Comparison of ENCODE assay signal across 13 mouse cellular contexts in the genomic region with DNA sequence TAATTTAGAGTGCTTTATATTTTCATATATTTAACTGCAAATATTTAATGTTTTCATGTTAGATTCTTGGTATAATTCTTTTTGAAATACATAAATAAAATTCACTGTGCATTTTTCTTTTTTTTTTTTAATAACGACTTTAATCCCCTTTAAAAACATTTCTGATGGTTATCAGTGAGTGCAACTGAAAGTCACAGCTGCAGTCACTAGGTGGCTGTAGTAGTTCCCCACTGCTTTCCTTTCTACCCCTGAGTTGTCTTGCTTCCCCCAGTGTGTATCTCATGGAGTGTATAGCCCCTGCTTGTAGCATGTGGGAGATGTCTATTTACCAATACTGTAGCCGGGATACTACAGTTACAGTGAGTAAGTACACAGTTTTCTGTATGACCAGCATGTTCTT. TPM values are rescaled to one million over a fixed set of nuclear protein-coding genes. Genes with fewer than 3 reads are reported as not detected.
A peak's percentile ranks its signal among the peaks of the same experiment; 100 is the strongest.
DNase-seq lines count a peak whose midpoint lies in the region; ATAC-seq and TF ChIP-seq lines count a peak whose summit lies in the region.
"Had no signal": no experiment of that assay in that cellular context is flagged by ENCODE, and none has a peak within 500 bp of the region (broad histone marks: within the 10 kb centered on the region; RNA-seq: fewer than 3 reads in every experiment).

No protein-coding gene starts in this region.

- no peaks in the 10 kb centered on the region for H3K4me1 ChIP-seq in hindbrain, postnatal 0 days (ENCODE audit: insufficient read depth, low read length)
- H3K4me1 ChIP-seq in hindbrain, embryonic 14.5 days (replicated peaks; ENCODE audit: control insufficient read depth, insufficient read depth, low read length): no peaks in the 10 kb centered on the region
- H3K4me1 ChIP-seq in lung, postnatal 0 days (ENCODE audit: insufficient read depth, low read depth, low read length): no peaks in the 10 kb centered on the region
- peaks cover 12% of the 10 kb centered on the region for H3K4me1 ChIP-seq in limb, embryonic 11.5 days (ENCODE audit: control insufficient read depth, insufficient read depth, low read length)
- H3K4me1 ChIP-seq: neural tube, embryonic 13.5 days had no signal

- no peak overlapping the region for H3K27ac ChIP-seq in hindbrain, postnatal 0 days
- H3K27ac ChIP-seq in hindbrain, embryonic 14.5 days: no peak overlapping the region
- H3K27ac ChIP-seq in lung, postnatal 0 days (ENCODE audit: low read length): no peak overlapping the region
- H3K27ac ChIP-seq in limb, embryonic 11.5 days (replicated peaks; ENCODE audit: low read depth, low read length): 0 out of 2 replicates have a peak overlapping the region, but pooled peaks have one; percentile 79
- H3K27ac ChIP-seq: liver, embryonic 12.5 days; neural tube, embryonic 13.5 days had no signal

- no peaks in the 10 kb centered on the region for H3K9me3 ChIP-seq in hindbrain, postnatal 0 days (ENCODE audit: low read length)
- no peaks in the 10 kb centered on the region for H3K9me3 ChIP-seq in hindbrain, embryonic 14.5 days (ENCODE audit: control insufficient read depth, low read length)
- no peaks in the 10 kb centered on the region for H3K9me3 ChIP-seq in lung, postnatal 0 days (ENCODE audit: low read length)
- H3K9me3 ChIP-seq in limb, embryonic 11.5 days (ENCODE audit: control insufficient read depth, low read length): no peaks in the 10 kb centered on the region
- H3K9me3 ChIP-seq: liver, embryonic 12.5 days; neural tube, embryonic 13.5 days had no signal

- H3K36me3 ChIP-seq in hindbrain, postnatal 0 days (ENCODE audit: insufficient read depth, low read length): peaks cover 21% of the 10 kb centered on the region
- H3K36me3 ChIP-seq in hindbrain, embryonic 14.5 days (replicated peaks; ENCODE audit: control insufficient read depth, insufficient read depth): peaks cover 54% of the 10 kb centered on the region
- peaks cover 30% of the 10 kb centered on the region; the same call in 1 of the 2 replicates for H3K36me3 ChIP-seq in lung, postnatal 0 days (ENCODE audit: insufficient read depth, low read length)
- peaks cover 2% of the 10 kb centered on the region; the same call in 1 of the 2 replicates for H3K36me3 ChIP-seq in limb, embryonic 11.5 days (ENCODE audit: control insufficient read depth, insufficient read depth, low read length)

- no peak overlapping the region for H3K9ac ChIP-seq in hindbrain, postnatal 0 days (replicated peaks; ENCODE audit: low read length)
- no peak overlapping the region for H3K9ac ChIP-seq in hindbrain, embryonic 14.5 days
- H3K9ac ChIP-seq in lung, postnatal 0 days (replicated peaks; ENCODE audit: low read depth): no peak overlapping the region
- H3K9ac ChIP-seq in limb, embryonic 11.5 days (ENCODE audit: low read length): no peak overlapping the region
- H3K9ac ChIP-seq: liver, embryonic 12.5 days; neural tube, embryonic 13.5 days had no signal

- no peaks in the 10 kb centered on the region for H3K27me3 ChIP-seq in hindbrain, postnatal 0 days (ENCODE audit: insufficient read depth, low read length)
- no peaks in the 10 kb centered on the region for H3K27me3 ChIP-seq in hindbrain, embryonic 14.5 days (ENCODE audit: control insufficient read depth, insufficient read depth, low read length)
- H3K27me3 ChIP-seq in lung, postnatal 0 days (replicated peaks; ENCODE audit: insufficient read depth, low read length): no peaks in the 10 kb centered on the region
- no peaks in the 10 kb centered on the region for H3K27me3 ChIP-seq in limb, embryonic 11.5 days (ENCODE audit: control insufficient read depth, insufficient read depth, low read length)
- H3K27me3 ChIP-seq: liver, embryonic 12.5 days; neural tube, embryonic 13.5 days had no signal

- DNase-seq in hindbrain, postnatal 0 days (ENCODE audit: low spot score): no peak
- no peak for DNase-seq in hindbrain, embryonic 14.5 days (ENCODE audit: low spot score)
- no peak for DNase-seq in lung, postnatal 0 days (ENCODE audit: low spot score)
- DNase-seq in lung, postnatal 10 days: no peak
- no peak for DNase-seq in limb, embryonic 11.5 days (ENCODE audit: low spot score)
- no peak for DNase-seq in spleen, postnatal 10 days (ENCODE audit: low spot score in 2 of 2)
- DNase-seq in B cell, adult 2 months: no peak
- DNase-seq: cerebellum, adult 9-10 months; midbrain, embryonic 14.5 days had no signal

- TF ChIP-seq EP300 in lung, postnatal 0 days (IDR thresholded peaks at IDR 0.05): no peak

- no peak for ATAC-seq in hindbrain, postnatal 0 days
- no peak for ATAC-seq in hindbrain, embryonic 14.5 days (ENCODE audit: low FRiP score)
- no peak for ATAC-seq in lung, postnatal 0 days
- ATAC-seq in limb, embryonic 11.5 days (ENCODE audit: insufficient number of reproducible peaks, low FRiP score, low TSS enrichment, low read depth): no peak
- ATAC-seq: forebrain, embryonic 14.5 days; liver, embryonic 12.5 days had no signal

- no peak overlapping the region for H3K4me2 ChIP-seq in hindbrain, postnatal 0 days (ENCODE audit: low read depth, low read length)
- no peak overlapping the region for H3K4me2 ChIP-seq in hindbrain, embryonic 14.5 days (replicated peaks)
- H3K4me2 ChIP-seq in lung, postnatal 0 days (replicated peaks; ENCODE audit: low read depth, low read length): no peak overlapping the region
- H3K4me2 ChIP-seq in limb, embryonic 11.5 days (ENCODE audit: low read depth, severe bottlenecking): no peak overlapping the region
- H3K4me2 ChIP-seq: liver, embryonic 12.5 days; neural tube, embryonic 13.5 days had no signal

- peak; percentile 38 for TF ChIP-seq CTCF in hindbrain, postnatal 0 days (IDR thresholded peaks at IDR 0.05; ENCODE audit: low read depth)
- peak; percentile 9; the same call in 1 of the 2 replicates for TF ChIP-seq CTCF in lung, postnatal 0 days (IDR thresholded peaks at IDR 0.05)

- WGBS in hindbrain, postnatal 0 days: 88% methylated on average over 2 of the region's 2 CpGs
- WGBS in hindbrain, embryonic 14.5 days: 99% methylated on average over 2 of the region's 2 CpGs
- WGBS in lung, postnatal 0 days: 82% methylated on average over 2 of the region's 2 CpGs
- 74% methylated on average over 2 of the region's 2 CpGs for WGBS in limb, embryonic 11.5 days

- H3K4me3 ChIP-seq in hindbrain, postnatal 0 days (ENCODE audit: low read length): no peak overlapping the region
- no peak overlapping the region for H3K4me3 ChIP-seq in hindbrain, embryonic 14.5 days (replicated peaks; ENCODE audit: low read length)
- no peak overlapping the region for H3K4me3 ChIP-seq in lung, postnatal 0 days (ENCODE audit: low read depth, low read length)
- H3K4me3 ChIP-seq in limb, embryonic 11.5 days (ENCODE audit: low read depth, low read length): no peak overlapping the region
- H3K4me3 ChIP-seq: liver, embryonic 12.5 days; neural tube, embryonic 13.5 days had no signal

RNA-seq across cellular contexts. Expression of gene Golga5, which starts 29.0 kb away (rescaled TPM):
- total RNA-seq in hindbrain, postnatal 0 days (2014; rRNA removed): 23.2 and 24.7 TPM in 2 replicates
- 24.3 and 25.0 TPM in 2 replicates for polyA plus RNA-seq in hindbrain, postnatal 0 days (2015; fragmentation: Nextera tagmentation; extraction: Ambion mirVana)
- polyA plus RNA-seq in hindbrain, embryonic 14.5 days (2014; fragmentation: Nextera tagmentation; extraction: Ambion mirVana): 25.9 and 28.1 TPM in 2 replicates
- polyA plus RNA-seq in lung, postnatal 0 days (2015; fragmentation: Nextera tagmentation; extraction: Ambion mirVana): 27.5 and 29.8 TPM in 2 replicates
- polyA plus RNA-seq in limb, embryonic 11.5 days (2014; fragmentation: Nextera tagmentation; extraction: Ambion mirVana): 36.0 and 36.6 TPM in 2 replicates

RNA-seq across cellular contexts. Expression of gene Chga, which starts 56.9 kb away (rescaled TPM):
- 160 and 171 TPM in 2 replicates for total RNA-seq in hindbrain, postnatal 0 days (2014; rRNA removed)
- polyA plus RNA-seq in hindbrain, postnatal 0 days (2015; fragmentation: Nextera tagmentation; extraction: Ambion mirVana): 254 and 255 TPM in 2 replicates
- polyA plus RNA-seq in hindbrain, embryonic 14.5 days (2014; fragmentation: Nextera tagmentation; extraction: Ambion mirVana): 109 and 123 TPM in 2 replicates
- 0.49 and 0.54 TPM in 2 replicates for polyA plus RNA-seq in lung, postnatal 0 days (2015; fragmentation: Nextera tagmentation; extraction: Ambion mirVana)
- polyA plus RNA-seq in limb, embryonic 11.5 days (2014; fragmentation: Nextera tagmentation; extraction: Ambion mirVana): 0.20 and 0.23 TPM in 2 replicates
- total RNA-seq: gastrocnemius, adult 8-10 months had no signal

RNA-seq across cellular contexts. Expression of gene Lgmn, which starts 58.3 kb away (rescaled TPM):
- 148 TPM in 2 replicates for total RNA-seq in hindbrain, postnatal 0 days (2014; rRNA removed)
- polyA plus RNA-seq in hindbrain, postnatal 0 days (2015; fragmentation: Nextera tagmentation; extraction: Ambion mirVana): 166 and 179 TPM in 2 replicates
- 112 and 118 TPM in 2 replicates for polyA plus RNA-seq in hindbrain, embryonic 14.5 days (2014; fragmentation: Nextera tagmentation; extraction: Ambion mirVana)
- polyA plus RNA-seq in lung, postnatal 0 days (2015; fragmentation: Nextera tagmentation; extraction: Ambion mirVana): 174 and 198 TPM in 2 replicates
- 48.1 and 50.0 TPM in 2 replicates for polyA plus RNA-seq in limb, embryonic 11.5 days (2014; fragmentation: Nextera tagmentation; extraction: Ambion mirVana)

Comparison
In these comparisons a context has a peak if more than half of its experiments do, and no peak if none do; other contexts are left out.
1. RNA of gene Chga, which starts 56.9 kb away (polyA plus RNA-seq): 254 to 255 TPM in hindbrain, postnatal 0 days and 109 to 123 TPM in hindbrain, embryonic 14.5 days; 0.49 to 0.54 TPM in lung, postnatal 0 days and 0.20 to 0.23 TPM in limb, embryonic 11.5 days; every median in the first group is over 10 times any median in the second.